Mouse (Mus musculus) CH12.LX (cell line): ENCODE measurements around the gene T. TPM values are rescaled to one million over a fixed set of nuclear protein-coding genes. Genes with fewer than 3 reads are reported as not detected.

Source experiments
- DNase-seq: peaks from one replicate; pipeline ENCODE4 v3.0.0-alpha.2; 2013; ENCODE audit errors: extremely low read depth
- H3K27ac ChIP-seq: 2 replicates; pipeline ENCODE4 v1.5.1; 2012; ENCODE audit warnings: low read depth, mild to moderate bottlenecking, control low read depth, moderate library complexity; ENCODE audit not compliant: insufficient read depth
- H3K27me3 ChIP-seq: replicated peaks from 2 replicates; pipeline ENCODE3; 2012; ENCODE audit warnings: inconsistent platforms
- H3K36me3 ChIP-seq, 2 experiments: replicated peaks in 1 of 2; 2 replicates each; pipeline versions ENCODE3 to v1.6.1; 2012; ENCODE audit warnings: inconsistent platforms in 1 of 2, low read length in 1 of 2, mild to moderate bottlenecking in 1 of 2, mixed read lengths in 1 of 2, moderate library complexity in 1 of 2; ENCODE audit not compliant: control insufficient read depth in 1 of 2, insufficient read depth in 1 of 2
- H3K4me1 ChIP-seq, 2 experiments: 2 replicates each; pipeline ENCODE4 v1.6.1; 2012; ENCODE audit warnings: inconsistent platforms in 1 of 2, moderate library complexity in 1 of 2; ENCODE audit not compliant: insufficient read depth in 2 of 2, control insufficient read depth in 1 of 2
- H3K4me2 ChIP-seq: 2 replicates; pipeline ENCODE4 v1.6.1; 2012; ENCODE audit warnings: low read depth, mild to moderate bottlenecking, control low read depth; ENCODE audit not compliant: poor library complexity, insufficient read depth, severe bottlenecking
- H3K4me3 ChIP-seq, 3 experiments: fragments of 150-350 bp in 1 of 3; sonication (generic) in 1 of 3; replicated peaks in 1 of 3; 2 replicates each; pipeline versions ENCODE3 to v1.5.1; 2011 to 2012; ENCODE audit warnings: low read depth in 2 of 3, low read length in 2 of 3, mild to moderate bottlenecking in 2 of 3, moderate library complexity in 2 of 3, control low read depth in 1 of 3, improper control_type of control experiment in 1 of 3, inconsistent platforms in 1 of 3, mixed read lengths in 1 of 3; ENCODE audit not compliant: poor library complexity in 1 of 3
- H3K79me2 ChIP-seq: replicated peaks from 2 replicates; pipeline ENCODE4 v1.6.1; 2012; ENCODE audit warnings: mild to moderate bottlenecking, moderate library complexity; ENCODE audit not compliant: control insufficient read depth, poor library complexity, insufficient read depth, severe bottlenecking; ENCODE audit errors: extremely low read depth
- H3K9ac ChIP-seq: 2 replicates; pipeline ENCODE4 v1.6.1; 2012; ENCODE audit warnings: low read depth, mild to moderate bottlenecking, control low read depth, moderate library complexity; ENCODE audit not compliant: insufficient read depth
- H3K9me3 ChIP-seq: replicated peaks from 2 replicates; pipeline ENCODE3; 2012; ENCODE audit warnings: low read length, inconsistent platforms, mixed read lengths
- CTCF ChIP-seq, 2 experiments: IDR thresholded peaks in 1 of 2; conservative IDR thresholded peaks in 1 of 2; 2 replicates each; pipeline ENCODE4 v1.5.1; 2011 to 2012; ENCODE audit warnings: low read depth in 2 of 2, low read length in 2 of 2, improper control_type of control experiment in 1 of 2, inconsistent platforms in 1 of 2, mild to moderate bottlenecking in 1 of 2, moderate library complexity in 1 of 2
- IRF4 ChIP-seq: IDR thresholded peaks from 2 replicates; pipeline ENCODE4 v1.6.1; 2014; ENCODE audit warnings: low read depth, mild to moderate bottlenecking, inconsistent platforms, low read length, improper control_type of control experiment
- JUND ChIP-seq: conservative IDR thresholded peaks from 2 replicates; pipeline ENCODE4 v1.6.1; 2011; ENCODE audit warnings: low read depth, low read length, improper control_type of control experiment
- NELFE ChIP-seq: IDR thresholded peaks from 2 replicates; pipeline ENCODE4 v1.6.1; 2011; ENCODE audit warnings: low read depth, low read length, improper control_type of control experiment
- SIN3A ChIP-seq: IDR thresholded peaks from 2 replicates; pipeline ENCODE4 v1.6.1; 2012; ENCODE audit warnings: low read length, improper control_type of control experiment, inconsistent platforms
- USF1 ChIP-seq: IDR thresholded peaks from 2 replicates; pipeline ENCODE4 v1.6.1; 2014; ENCODE audit warnings: low read depth, mild to moderate bottlenecking, inconsistent platforms, low read length, improper control_type of control experiment
- ZNF384 ChIP-seq: IDR thresholded peaks from 2 replicates; pipeline ENCODE4 v1.6.1; 2012; ENCODE audit warnings: low read depth, low read length, improper control_type of control experiment, inconsistent platforms
- dilution Hi-C: fragments of 300-500 bp; cut with MboI; formaldehyde crosslinking; loops from 2 replicates; pipeline ENCODE4 v1.14.3; 2020; ENCODE audit warnings: low sequenced_read_pairs; ENCODE audit not compliant: extremely low pct_unique_long_range_greater_than_20kb, extremely low pct_ligation_motif_present
- in situ Hi-C: fragments of 300-500 bp; cut with MboI; formaldehyde crosslinking; loops from 3 replicates; pipeline ENCODE4 v1.14.3; 2019; ENCODE audit warnings: low sequenced_read_pairs, low pct_ligation_motif_present, low pct_unique_long_range_greater_than_20kb, mixed read lengths
- polyA plus RNA-seq: library from polyadenylated mRNA; unstranded; fragments of >175 nt; gene quantifications from 2 replicates; pipeline ENCODE4 v1.2.1, GENCODE M21; 2012; ENCODE audit warnings: low read depth; ENCODE audit not compliant: insufficient read length
- total RNA-seq, 2 experiments: library from RNA; depleted of rRNA; stranded (reverse); fragments of 300-350 nt in 1 of 2; fragments of >200 nt in 1 of 2; gene quantifications; 2 replicates each; pipeline ENCODE4 v1.2.3; 2012 to 2014

Gene T
- total and polyA plus RNA-seq, 3 experiments, result 0.17 TPM; not detected in 2

- Histone ChIP-seq H3K27me3 (peaks cover 6% of the 10 kb centered on the region), H3K9ac (no peak overlapping the region), H3K27ac (no peak overlapping the region), H3K36me3 (no peaks in the 10 kb centered on the region), H3K4me2 (no peak overlapping the region), H3K4me1 (no peaks in the 10 kb centered on the region), H3K4me3 (no peak overlapping the region), H3K79me2 (no peaks in the 10 kb centered on the region), H3K9me3 (no peaks in the 10 kb centered on the region)
- in situ Hi-C loops (no loop called here), dilution Hi-C loops (no loop called here)
- no peak for DNase-seq
- TF ChIP-seq USF1 (no peak), NELFE (no peak), JUND (no peak), SIN3A (no peak), IRF4 (no peak), ZNF384 (no peak), CTCF (conservative IDR thresholded peaks at IDR 0.05 in 1 of 2, IDR thresholded peaks at IDR 0.05 in 1 of 2; ENCODE audit: low read depth in 2 of 2, low read length in 2 of 2) (no peak)
Measured at GRCm38 (mm10) chr17:8490971-8491370, 56.7 kb downstream of the T start.

Other genes starting within 250 kb of the T start
- gene Ccr6, start 198.4 kb upstream of the T start, total RNA-seq (2012; rRNA removed), result 1.5 and 1.8 TPM in 2 replicates
- gene Ccr6, start 198.4 kb upstream of the T start, total RNA-seq (2014; rRNA removed), result 4.1 and 5.2 TPM in 2 replicates
- 8.0 TPM in 2 replicates for gene Ccr6, start 198.4 kb upstream of the T start, polyA plus RNA-seq
- gene Mpc1, start 151.5 kb upstream of the T start, total RNA-seq (2012; rRNA removed), result 60.4 and 66.7 TPM in 2 replicates
- gene Mpc1, start 151.5 kb upstream of the T start, total RNA-seq (2014; rRNA removed), result 232 and 250 TPM in 2 replicates
- 75.4 and 77.4 TPM in 2 replicates for gene Mpc1, start 151.5 kb upstream of the T start, polyA plus RNA-seq
- gene Sft2d1, start 123.3 kb upstream of the T start, total RNA-seq (2012; rRNA removed), result 63.4 and 71.7 TPM in 2 replicates
- gene Sft2d1, start 123.3 kb upstream of the T start, total RNA-seq (2014; rRNA removed), result 121 and 127 TPM in 2 replicates
- 63.8 and 75.1 TPM in 2 replicates for gene Sft2d1, start 123.3 kb upstream of the T start, polyA plus RNA-seq
- 0.08 TPM in 1 of 2 replicates, not detected in the other for gene Prr18, start 97.0 kb upstream of the T start, total RNA-seq (2012; rRNA removed)
- 0.07 and 0.12 TPM in 2 replicates for gene Prr18, start 97.0 kb upstream of the T start, total RNA-seq (2014; rRNA removed)
- gene Prr18, start 97.0 kb upstream of the T start, polyA plus RNA-seq, result 0.07 TPM in 1 of 2 replicates, not detected in the other
- not detected in 2 replicates for gene T2, start 78.4 kb upstream of the T start, total RNA-seq (2012; rRNA removed)
- not detected in 2 replicates for gene T2, start 78.4 kb upstream of the T start, total RNA-seq (2014; rRNA removed)
- gene T2, start 78.4 kb upstream of the T start, polyA plus RNA-seq, result not detected in 2 replicates
- gene Pde10a, start 90.9 kb downstream of the T start, total RNA-seq (2012; rRNA removed), result 0.04 and 0.13 TPM in 2 replicates
- gene Pde10a, start 90.9 kb downstream of the T start, total RNA-seq (2014; rRNA removed), result 0.07 and 0.21 TPM in 2 replicates
- gene Pde10a, start 90.9 kb downstream of the T start, polyA plus RNA-seq, result 0.23 and 0.41 TPM in 2 replicates
- not detected in 2 replicates for gene Gm17087, start 132.5 kb downstream of the T start, total RNA-seq (2012; rRNA removed)
- gene Gm17087, start 132.5 kb downstream of the T start, total RNA-seq (2014; rRNA removed), result not detected in 2 replicates
- gene Gm17087, start 132.5 kb downstream of the T start, polyA plus RNA-seq, result 0.85 and 1.2 TPM in 2 replicates